Mouse (Mus musculus): ENCODE results near the gene Foxm1. TPM values are rescaled to one million over a fixed set of nuclear protein-coding genes. Genes with fewer than 3 reads are reported as not detected.

The Foxm1 gene
- total RNA-seq, 1 experiment from 2014 or later: 15.2 TPM

GRCm38 (mm10) chr6:128408544-128409125, 45.9 kb downstream of the Foxm1 start:
- ATAC-seq (replicated peaks in 1 of 2; ENCODE audit: insufficient read depth in 1 of 2, low FRiP score in 2 of 2, low TSS enrichment in 1 of 2, low read depth in 1 of 2, poor library complexity in 2 of 2, severe bottlenecking in 2 of 2): no peak

- no peak for ATAC-seq (replicated peaks in 1 of 2; ENCODE audit: insufficient read depth in 1 of 2, low FRiP score in 2 of 2, low TSS enrichment in 1 of 2, low read depth in 1 of 2, poor library complexity in 2 of 2, severe bottlenecking in 2 of 2)
Measured at GRCm38 (mm10) chr6:128410305-128410704, 47.5 kb downstream of the Foxm1 start.

- peak; percentile 60 to 84; a peak in 3 of 4 replicates for ATAC-seq (replicated peaks in 1 of 2; ENCODE audit: insufficient read depth in 1 of 2, low FRiP score in 2 of 2, low TSS enrichment in 1 of 2, low read depth in 1 of 2, poor library complexity in 2 of 2, severe bottlenecking in 2 of 2)
Measured at GRCm38 (mm10) chr6:128411115-128411514, 48.3 kb downstream of the Foxm1 start.

- no peak for ATAC-seq (replicated peaks in 1 of 2; ENCODE audit: insufficient read depth in 1 of 2, low FRiP score in 2 of 2, low TSS enrichment in 1 of 2, low read depth in 1 of 2, poor library complexity in 2 of 2, severe bottlenecking in 2 of 2)
Measured at GRCm38 (mm10) chr6:128416169-128416568, 53.4 kb downstream of the Foxm1 start.

DNA sequence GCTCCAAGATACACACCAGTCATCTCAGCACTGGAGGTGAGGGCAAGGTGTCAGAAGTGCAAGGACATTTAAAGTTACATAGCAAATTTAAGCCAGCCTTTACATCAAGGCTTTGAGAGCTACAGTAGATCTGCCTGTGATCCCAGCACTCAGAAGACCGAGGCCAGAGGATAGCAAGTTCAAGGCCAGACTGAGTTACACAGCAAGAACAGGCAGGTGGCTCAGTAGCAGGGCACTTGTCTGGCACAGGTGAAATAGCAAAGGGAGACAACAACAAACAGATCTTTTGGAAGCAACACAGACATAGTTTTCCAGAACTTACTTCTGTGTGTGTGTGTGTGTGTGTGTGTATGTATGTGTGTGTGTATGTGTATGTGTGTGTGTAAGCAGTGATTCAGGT, 55.3 kb downstream of the Foxm1 start:
- ATAC-seq (replicated peaks in 1 of 2; ENCODE audit: insufficient read depth in 1 of 2, low FRiP score in 2 of 2, low TSS enrichment in 1 of 2, low read depth in 1 of 2, poor library complexity in 2 of 2, severe bottlenecking in 2 of 2): no peak

GRCm38 (mm10) chr6:128421036-128421435, 58.3 kb downstream of the Foxm1 start:
- ATAC-seq (replicated peaks in 1 of 2; ENCODE audit: insufficient read depth in 1 of 2, low FRiP score in 2 of 2, low TSS enrichment in 1 of 2, low read depth in 1 of 2, poor library complexity in 2 of 2, severe bottlenecking in 2 of 2): no peak

GRCm38 (mm10) chr6:128421480-128421879, 58.7 kb downstream of the Foxm1 start:
- ATAC-seq (replicated peaks in 1 of 2; ENCODE audit: insufficient read depth in 1 of 2, low FRiP score in 2 of 2, low TSS enrichment in 1 of 2, low read depth in 1 of 2, poor library complexity in 2 of 2, severe bottlenecking in 2 of 2): no peak

- no peak for ATAC-seq (replicated peaks in 1 of 2; ENCODE audit: insufficient read depth in 1 of 2, low FRiP score in 2 of 2, low TSS enrichment in 1 of 2, low read depth in 1 of 2, poor library complexity in 2 of 2, severe bottlenecking in 2 of 2)
Measured at GRCm38 (mm10) chr6:128423496-128424268, 60.9 kb downstream of the Foxm1 start.

DNA sequence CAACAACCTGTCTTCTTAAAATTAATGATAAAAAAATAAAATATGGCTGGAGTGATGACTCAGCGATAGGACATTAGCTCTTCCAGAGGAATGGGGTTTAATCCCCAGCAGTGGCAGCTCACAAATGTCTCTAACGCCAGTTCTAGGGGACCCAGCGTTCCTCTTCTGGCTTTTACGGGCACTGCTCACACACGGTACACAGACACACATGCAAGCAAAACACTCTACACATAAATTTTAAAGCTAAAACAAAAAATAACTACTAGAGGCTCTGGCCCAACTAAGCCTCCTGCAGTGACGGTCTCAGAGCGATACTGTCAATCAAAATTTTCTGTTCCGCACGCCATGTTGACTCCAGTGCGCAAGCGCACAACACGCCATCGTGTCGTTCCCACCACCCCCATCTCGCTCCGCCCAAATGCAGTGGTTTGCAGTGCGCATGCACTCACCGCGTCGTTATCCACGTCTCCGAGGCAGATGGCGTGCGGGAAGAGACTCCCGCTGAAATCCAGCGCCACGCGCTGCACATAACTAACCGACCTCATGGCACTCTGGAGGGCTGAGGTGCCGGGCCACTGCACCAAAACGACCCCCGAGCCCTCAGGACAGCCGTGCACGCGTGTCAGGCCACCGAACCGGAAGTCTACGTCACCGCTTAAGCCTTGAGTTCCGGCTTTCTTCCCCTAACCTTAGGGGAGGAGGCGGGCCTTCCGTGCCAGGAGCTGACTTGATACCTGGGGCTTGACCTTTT, 61.7 kb downstream of the Foxm1 start, which contains the start of gene Itfg2:
Itfg2 (minus strand) TSS at position 663 of the 751 bp plus-strand sequence.
- ATAC-seq (replicated peaks in 1 of 2; ENCODE audit: insufficient read depth in 1 of 2, low FRiP score in 2 of 2, low TSS enrichment in 1 of 2, low read depth in 1 of 2, poor library complexity in 2 of 2, severe bottlenecking in 2 of 2): peak; percentile 96 to 97

DNA sequence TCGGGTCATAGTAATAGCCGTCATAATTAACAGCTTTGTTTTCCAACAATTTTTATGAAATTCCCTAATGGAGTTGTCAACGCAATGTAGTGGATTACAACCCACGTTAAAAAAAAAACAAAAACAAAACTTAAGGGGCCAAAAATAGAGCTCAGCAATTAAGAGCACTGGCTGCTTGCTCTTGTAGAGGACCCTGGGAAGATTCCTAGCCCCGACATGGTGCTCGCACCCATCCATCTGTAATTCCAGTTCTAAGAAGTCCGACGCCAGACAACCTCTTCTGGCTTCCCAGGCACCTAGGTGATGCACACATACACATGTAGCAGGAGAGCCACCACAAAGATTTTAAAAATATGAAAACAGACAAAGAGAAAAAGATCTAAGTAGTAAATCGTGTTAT, 62.3 kb downstream of the Foxm1 start:
- no peak for ATAC-seq (replicated peaks in 1 of 2; ENCODE audit: insufficient read depth in 1 of 2, low FRiP score in 2 of 2, low TSS enrichment in 1 of 2, low read depth in 1 of 2, poor library complexity in 2 of 2, severe bottlenecking in 2 of 2)

Other genes starting within 250 kb of the Foxm1 start
- 2.5 and 14.3 TPM in 2 replicates for gene Tspan9, start 219.4 kb upstream of the Foxm1 start, total RNA-seq (2017)
- not detected in 2 replicates for gene Tead4, start 62.1 kb upstream of the Foxm1 start, total RNA-seq (2017)
- gene Tulp3, start 7.1 kb upstream of the Foxm1 start, total RNA-seq (2017): 0.56 and 1.5 TPM in 2 replicates
- 49.2 and 50.2 TPM in 2 replicates for gene Rhno1, start 56 bp upstream of the Foxm1 start, total RNA-seq (2017)
- gene Tex52, start 12.5 kb downstream of the Foxm1 start, total RNA-seq (2017): not detected in 2 replicates
- gene Gm44596, start 12.5 kb downstream of the Foxm1 start, total RNA-seq (2017): not detected in 2 replicates
- not detected in 2 replicates for gene Nrip2, start 36.3 kb downstream of the Foxm1 start, total RNA-seq (2017)
- 32.2 and 51.9 TPM in 2 replicates for gene Itfg2, start 62.0 kb downstream of the Foxm1 start, total RNA-seq (2017)
- gene Fkbp4, start 75.7 kb downstream of the Foxm1 start, total RNA-seq (2017): 211 and 308 TPM in 2 replicates
- not detected in 2 replicates for gene Pzp, start 163.8 kb downstream of the Foxm1 start, total RNA-seq (2017)
- not detected in 2 replicates for gene A2ml1, start 218.6 kb downstream of the Foxm1 start, total RNA-seq (2017)